Mouse (Mus musculus): ENCODE measurements around the gene C1qtnf6. TPM values are rescaled to one million over a fixed set of nuclear protein-coding genes. Genes with fewer than 3 reads are reported as not detected.

The C1qtnf6 gene
- polyA plus RNA-seq, 1 experiment from 2014 or later: 12.1 TPM

GRCm38 (mm10) chr15:78563937-78564336 is 32.7 kb upstream of the C1qtnf6 start:
- Histone ChIP-seq H3K27ac (ENCODE audit: low read depth, low read length) (no peak overlapping the region), H3K36me3 (ENCODE audit: control insufficient read depth, insufficient read depth, low read length) (no peaks in the 10 kb centered on the region), H3K4me2 (no peak overlapping the region), H3K4me1 (ENCODE audit: control insufficient read depth, insufficient read depth, low read length) (0 out of 2 replicates have a peak, but pooled peaks cover 2% of the 10 kb centered on the region), H3K9me3 (ENCODE audit: control insufficient read depth, low read length) (no peaks in the 10 kb centered on the region), H3K9ac (ENCODE audit: low read length) (no peak overlapping the region), H3K4me3 (ENCODE audit: low read depth, low read length) (no peak overlapping the region), H3K27me3 (ENCODE audit: control insufficient read depth, insufficient read depth, low read length) (no peaks in the 10 kb centered on the region)
- ATAC-seq (ENCODE audit: low FRiP score): no peak
- no peak for DNase-seq (ENCODE audit: low spot score, missing footprints)
- WGBS: 92% methylated on average over 5 of the region's 5 CpGs

GRCm38 (mm10) chr15:78563344-78563743 is 32.1 kb upstream of the C1qtnf6 start:
- no peaks in the 10 kb centered on the region for H3K36me3 ChIP-seq (ENCODE audit: control insufficient read depth, insufficient read depth, low read length)
- H3K4me1 ChIP-seq (ENCODE audit: control insufficient read depth, insufficient read depth, low read length): 0 out of 2 replicates have a peak, but pooled peaks cover 2% of the 10 kb centered on the region
- H3K27ac ChIP-seq (ENCODE audit: low read depth, low read length): no peak overlapping the region
- no peak overlapping the region for H3K9ac ChIP-seq (ENCODE audit: low read length)
- WGBS: 91% methylated on average over 3 of the region's 3 CpGs
- no peaks in the 10 kb centered on the region for H3K9me3 ChIP-seq (ENCODE audit: control insufficient read depth, low read length)
- ATAC-seq (ENCODE audit: low FRiP score) (no peak), DNase-seq (ENCODE audit: low spot score, missing footprints) (no peak)
- no peaks in the 10 kb centered on the region for H3K27me3 ChIP-seq (ENCODE audit: control insufficient read depth, insufficient read depth, low read length)
- H3K4me2 ChIP-seq: no peak overlapping the region
- H3K4me3 ChIP-seq (ENCODE audit: low read depth, low read length): no peak overlapping the region

DNA sequence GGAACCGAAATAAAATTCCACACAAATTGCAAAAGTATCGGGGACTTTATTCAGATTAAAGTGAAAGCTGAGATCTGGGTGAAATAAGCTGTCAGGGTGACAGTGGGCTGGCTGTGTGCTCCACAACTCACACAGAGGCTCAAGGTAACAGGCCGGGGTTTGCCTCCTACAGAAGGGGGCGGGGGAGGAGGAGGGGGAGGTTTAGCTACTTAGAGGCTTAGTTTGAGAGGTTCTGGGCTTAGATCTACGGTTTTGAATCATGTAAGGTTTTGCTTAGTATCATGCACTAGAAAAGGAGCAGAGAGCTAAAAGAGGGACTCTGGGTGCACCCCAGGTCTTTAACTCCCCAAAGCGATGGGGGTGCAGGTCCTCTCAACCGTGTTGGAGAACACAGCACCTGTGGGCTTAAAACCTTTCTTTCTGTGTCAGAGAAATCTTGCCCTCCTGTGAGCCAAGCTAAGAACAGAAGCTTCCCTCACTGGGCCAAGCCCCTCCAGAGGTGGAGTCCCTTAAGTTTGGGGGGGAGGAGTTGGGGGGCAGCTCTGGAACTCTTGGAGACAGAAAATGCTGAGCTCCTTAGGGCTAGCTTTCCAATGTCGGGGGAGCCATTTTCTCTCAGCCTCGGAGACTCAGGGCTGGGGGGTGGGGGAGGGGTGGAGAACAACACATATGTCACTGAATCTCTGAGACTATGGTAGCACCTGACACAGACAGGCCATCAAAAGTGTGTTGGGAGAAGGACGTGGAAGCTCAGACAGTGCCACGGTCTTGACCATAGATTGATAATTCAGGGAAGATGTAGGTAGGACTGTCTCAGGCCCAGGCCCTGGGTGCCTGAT is 28.1 kb upstream of the C1qtnf6 start:
- no peaks in the 10 kb centered on the region for H3K36me3 ChIP-seq (ENCODE audit: control insufficient read depth, insufficient read depth, low read length)
- 52% methylated on average over 11 of the region's 11 CpGs for WGBS
- H3K4me2 ChIP-seq: no peak overlapping the region
- H3K4me1 ChIP-seq (ENCODE audit: control insufficient read depth, insufficient read depth, low read length): 0 out of 2 replicates have a peak, but pooled peaks cover 2% of the 10 kb centered on the region
- no peak overlapping the region for H3K27ac ChIP-seq (ENCODE audit: low read depth, low read length)
- H3K27me3 ChIP-seq (ENCODE audit: control insufficient read depth, insufficient read depth, low read length): no peaks in the 10 kb centered on the region
- DNase-seq (ENCODE audit: low spot score, missing footprints): no peak
- H3K4me3 ChIP-seq (ENCODE audit: low read depth, low read length): no peak overlapping the region
- H3K9ac ChIP-seq (ENCODE audit: low read length): no peak overlapping the region
- no peaks in the 10 kb centered on the region for H3K9me3 ChIP-seq (ENCODE audit: control insufficient read depth, low read length)
- no peak for ATAC-seq (ENCODE audit: low FRiP score)

- Histone ChIP-seq H3K36me3 (ENCODE audit: control insufficient read depth, insufficient read depth, low read length) (no peaks in the 10 kb centered on the region), H3K27me3 (ENCODE audit: control insufficient read depth, insufficient read depth, low read length) (no peaks in the 10 kb centered on the region), H3K4me2 (no peak overlapping the region), H3K4me3 (ENCODE audit: low read depth, low read length) (no peak overlapping the region), H3K27ac (ENCODE audit: low read depth, low read length) (no peak overlapping the region), H3K4me1 (ENCODE audit: control insufficient read depth, insufficient read depth, low read length) (0 out of 2 replicates have a peak, but pooled peaks cover 2% of the 10 kb centered on the region), H3K9ac (ENCODE audit: low read length) (no peak overlapping the region), H3K9me3 (ENCODE audit: control insufficient read depth, low read length) (no peaks in the 10 kb centered on the region)
- DNase-seq (ENCODE audit: low spot score, missing footprints): no peak
- no peak for ATAC-seq (ENCODE audit: low FRiP score)
- 70% methylated on average over 10 of the region's 10 CpGs for WGBS
Observed at GRCm38 (mm10) chr15:78557693-78558535, 26.7 kb upstream of the C1qtnf6 start.

DNA sequence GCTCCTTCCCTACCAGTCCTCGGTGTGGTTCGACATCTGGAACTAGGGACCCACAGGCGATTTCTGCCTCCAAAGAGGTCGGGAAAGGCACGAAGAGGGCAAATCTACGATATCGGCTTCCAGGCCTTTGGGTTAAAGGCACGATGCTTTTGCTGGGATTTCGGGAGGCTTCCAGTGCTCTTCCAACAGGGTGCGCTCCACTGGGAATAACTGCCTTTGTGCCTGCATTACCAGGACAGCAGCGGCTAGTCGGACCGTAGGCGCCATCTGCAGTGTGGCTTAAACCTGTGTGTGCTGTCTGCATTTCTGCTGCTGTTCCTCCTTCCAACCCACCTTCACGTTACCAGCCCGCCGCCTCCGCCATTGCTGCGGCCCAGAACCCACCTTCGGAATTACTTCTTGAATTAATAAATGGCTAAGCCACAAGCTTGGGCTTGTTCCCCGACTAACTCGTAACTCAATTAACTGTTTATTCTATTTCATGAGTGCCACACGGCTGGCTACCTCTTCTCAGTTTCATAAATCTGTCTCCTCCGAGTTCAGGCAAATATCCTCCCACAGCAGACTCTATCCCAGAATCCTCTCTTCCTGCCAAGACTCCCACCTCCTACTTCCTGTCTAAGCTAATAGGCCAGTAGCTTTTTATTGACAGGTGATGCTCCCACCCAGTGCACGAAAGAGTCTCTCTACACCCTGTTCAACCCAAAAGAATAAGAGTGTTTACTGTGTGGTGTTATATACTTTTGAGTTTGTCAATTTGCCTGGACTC is 23.5 kb upstream of the C1qtnf6 start:
- H3K9me3 ChIP-seq (ENCODE audit: control insufficient read depth, low read length): no peaks in the 10 kb centered on the region
- no peak overlapping the region for H3K4me3 ChIP-seq (ENCODE audit: low read depth, low read length)
- DNase-seq (ENCODE audit: low spot score, missing footprints) (no peak), ATAC-seq (ENCODE audit: low FRiP score) (no peak)
- WGBS: 65% methylated on average over 25 of the region's 25 CpGs
- no peaks in the 10 kb centered on the region for H3K27me3 ChIP-seq (ENCODE audit: control insufficient read depth, insufficient read depth, low read length)
- no peak overlapping the region for H3K27ac ChIP-seq (ENCODE audit: low read depth, low read length)
- H3K4me2 ChIP-seq: no peak overlapping the region
- H3K4me1 ChIP-seq (ENCODE audit: control insufficient read depth, insufficient read depth, low read length): 0 out of 2 replicates have a peak, but pooled peaks cover 2% of the 10 kb centered on the region
- H3K9ac ChIP-seq (ENCODE audit: low read length): no peak overlapping the region
- H3K36me3 ChIP-seq (ENCODE audit: control insufficient read depth, insufficient read depth, low read length): no peaks in the 10 kb centered on the region

DNA sequence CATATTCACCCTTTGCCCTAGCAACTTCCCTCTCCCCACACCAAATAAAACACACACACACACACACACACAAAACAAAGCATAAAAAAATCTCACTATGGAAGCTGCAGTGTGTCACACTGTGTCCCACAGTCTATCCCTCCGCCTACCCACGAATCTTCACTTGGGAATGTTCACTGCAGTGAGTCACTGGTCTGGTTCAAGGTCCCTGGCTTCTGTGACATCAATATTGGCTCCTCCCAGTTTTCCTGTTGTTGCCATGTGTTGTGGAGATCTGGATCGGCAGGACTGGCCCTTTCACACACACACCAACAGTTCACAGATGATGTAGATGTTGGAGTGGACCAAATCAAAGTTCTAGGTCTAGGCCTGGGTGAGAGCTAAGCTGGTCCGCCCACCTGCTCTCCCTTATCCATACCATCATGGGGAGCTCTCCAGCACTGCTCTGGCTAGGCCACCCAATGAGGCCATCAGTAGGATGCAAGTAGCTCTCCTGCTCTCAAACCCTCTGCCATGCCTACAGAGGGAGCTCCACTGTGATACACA is 18.0 kb upstream of the C1qtnf6 start:
- ATAC-seq (ENCODE audit: low FRiP score) (no peak), DNase-seq (ENCODE audit: low spot score, missing footprints) (peak; percentile 67)
- 75% methylated on average over 4 of the region's 4 CpGs for WGBS
- Histone ChIP-seq H3K9me3 (ENCODE audit: control insufficient read depth, low read length) (no peaks in the 10 kb centered on the region), H3K9ac (ENCODE audit: low read length) (no peak overlapping the region), H3K27ac (ENCODE audit: low read depth, low read length) (no peak overlapping the region), H3K4me1 (ENCODE audit: control insufficient read depth, insufficient read depth, low read length) (peaks cover 8% of the 10 kb centered on the region), H3K4me3 (ENCODE audit: low read depth, low read length) (no peak overlapping the region), H3K27me3 (ENCODE audit: control insufficient read depth, insufficient read depth, low read length) (no peaks in the 10 kb centered on the region), H3K36me3 (ENCODE audit: control insufficient read depth, insufficient read depth, low read length) (no peaks in the 10 kb centered on the region), H3K4me2 (no peak overlapping the region)

DNA sequence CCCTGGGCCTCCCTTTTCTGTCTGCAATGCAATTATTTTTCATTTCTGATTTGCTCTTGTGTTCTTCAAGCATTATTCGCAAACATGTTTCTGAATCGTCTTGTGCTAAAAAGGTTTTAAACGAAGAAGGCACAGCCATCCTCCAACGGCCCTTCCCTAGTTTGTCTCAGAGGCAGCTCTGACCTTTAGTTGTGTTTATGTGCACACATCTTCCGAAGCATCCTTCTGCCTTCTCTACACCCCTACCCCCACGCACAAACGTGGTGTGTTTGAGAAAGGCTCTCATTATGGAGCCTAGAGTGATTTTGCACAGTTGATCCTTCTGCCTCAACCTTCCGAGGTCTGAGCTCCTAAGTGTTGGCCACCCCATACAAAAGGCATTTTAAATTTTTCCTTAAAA is 17.5 kb upstream of the C1qtnf6 start:
- Histone ChIP-seq H3K4me2 (no peak overlapping the region), H3K27ac (ENCODE audit: low read depth, low read length) (no peak overlapping the region), H3K27me3 (ENCODE audit: control insufficient read depth, insufficient read depth, low read length) (no peaks in the 10 kb centered on the region), H3K4me1 (ENCODE audit: control insufficient read depth, insufficient read depth, low read length) (peaks cover 8% of the 10 kb centered on the region), H3K9ac (ENCODE audit: low read length) (no peak overlapping the region), H3K36me3 (ENCODE audit: control insufficient read depth, insufficient read depth, low read length) (no peaks in the 10 kb centered on the region), H3K9me3 (ENCODE audit: control insufficient read depth, low read length) (no peaks in the 10 kb centered on the region), H3K4me3 (ENCODE audit: low read depth, low read length) (no peak overlapping the region)
- ATAC-seq (ENCODE audit: low FRiP score) (no peak), DNase-seq (ENCODE audit: low spot score, missing footprints) (peak; percentile 79)
- 74% methylated on average over 8 of the region's 8 CpGs for WGBS

GRCm38 (mm10) chr15:78548336-78548665 is 17.1 kb upstream of the C1qtnf6 start:
- Histone ChIP-seq H3K36me3 (ENCODE audit: control insufficient read depth, insufficient read depth, low read length) (no peaks in the 10 kb centered on the region), H3K4me1 (ENCODE audit: control insufficient read depth, insufficient read depth, low read length) (peaks cover 8% of the 10 kb centered on the region), H3K9ac (ENCODE audit: low read length) (no peak overlapping the region; the same call in 1 of the 2 replicates), H3K9me3 (ENCODE audit: control insufficient read depth, low read length) (no peaks in the 10 kb centered on the region), H3K27me3 (ENCODE audit: control insufficient read depth, insufficient read depth, low read length) (no peaks in the 10 kb centered on the region), H3K4me2 (no peak overlapping the region), H3K27ac (ENCODE audit: low read depth, low read length) (no peak overlapping the region), H3K4me3 (ENCODE audit: low read depth, low read length) (no peak overlapping the region)
- WGBS: 37% methylated on average over 3 of the region's 3 CpGs
- ATAC-seq (ENCODE audit: low FRiP score) (peak; percentile 33; the same call in 1 of the 2 replicates), DNase-seq (ENCODE audit: low spot score, missing footprints) (peak; percentile 60)
